Mouse (Mus musculus) activated CD4-positive, CD25-positive, alpha-beta regulatory T cell, adult 4 months (primary cell): ENCODE results near the gene Frrs1. TPM values are rescaled to one million over a fixed set of nuclear protein-coding genes. Genes with fewer than 3 reads are reported as not detected.

Experiments
- ATAC-seq: one replicate; pipeline ENCODE4 v1.8.0; 2017
- polyA plus RNA-seq, 2 experiments: library from polyadenylated mRNA; unstranded; fragments of 100-300 nt; shearing (Covaris generic); gene quantifications; one replicate each; pipeline ENCODE4 v1.2.1; 2017

Gene Frrs1
- polyA plus RNA-seq, 2 experiments from 2014 or later, result 13.8 to 26.3 TPM

DNA sequence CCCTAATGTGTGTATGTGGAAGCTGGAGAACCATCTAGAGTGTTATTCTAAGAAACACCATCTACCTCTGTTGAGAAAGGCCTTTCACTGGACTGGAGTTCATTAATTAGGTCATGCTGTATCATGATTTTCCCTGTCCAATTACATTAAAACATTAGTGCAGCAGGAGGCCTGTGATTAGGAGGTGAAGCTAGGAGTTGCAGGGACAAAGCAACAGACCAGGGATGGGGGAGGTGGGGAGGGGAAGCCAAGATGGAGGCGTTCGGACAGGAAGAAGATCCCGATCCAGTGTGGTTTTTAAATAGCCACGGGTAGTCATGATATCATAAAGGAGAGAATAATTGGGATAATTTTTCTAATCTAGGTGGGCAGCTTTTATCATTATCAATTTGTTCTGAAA lies 57.8 kb downstream of the Frrs1 start:
- no peak for ATAC-seq

DNA sequence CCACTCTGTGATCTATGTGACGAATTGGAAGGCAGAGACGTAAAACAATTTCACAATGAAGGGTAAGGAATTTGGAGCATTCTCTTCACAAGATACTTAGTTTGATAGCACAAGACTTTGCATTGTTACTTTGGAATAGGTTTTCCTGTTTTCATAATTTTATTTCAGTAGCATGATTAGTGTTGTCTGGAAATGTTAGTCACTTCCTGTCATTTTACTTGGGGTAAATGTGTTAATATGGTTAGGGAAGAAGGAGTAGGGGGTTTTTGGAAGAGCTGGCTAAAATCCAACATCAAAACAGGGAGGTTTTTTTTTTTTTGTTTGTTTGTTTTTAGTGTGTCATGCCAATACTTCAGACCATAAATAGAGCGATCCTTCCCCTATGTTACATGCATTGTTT lies 62.3 kb downstream of the Frrs1 start:
- no peak for ATAC-seq

DNA sequence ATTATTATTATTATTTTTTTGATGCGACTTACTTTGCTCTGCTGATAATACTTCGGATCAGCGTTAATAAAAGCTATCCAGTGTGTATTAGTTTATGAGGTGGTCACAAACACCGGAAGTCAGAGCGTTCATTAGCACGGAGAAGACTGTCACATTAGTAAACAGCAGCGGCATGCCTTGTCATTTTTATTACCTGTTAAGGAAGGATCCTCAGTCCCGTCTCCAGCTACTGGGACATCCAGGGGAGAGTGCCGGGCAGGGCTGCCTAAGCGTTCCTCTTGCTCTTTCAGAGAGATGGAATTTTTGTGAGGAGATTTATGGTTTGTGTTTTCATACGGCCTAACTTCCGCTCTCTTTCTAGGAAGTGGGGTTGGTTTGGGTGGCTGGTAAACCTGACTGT lies 63.8 kb downstream of the Frrs1 start:
- ATAC-seq, result no peak

DNA sequence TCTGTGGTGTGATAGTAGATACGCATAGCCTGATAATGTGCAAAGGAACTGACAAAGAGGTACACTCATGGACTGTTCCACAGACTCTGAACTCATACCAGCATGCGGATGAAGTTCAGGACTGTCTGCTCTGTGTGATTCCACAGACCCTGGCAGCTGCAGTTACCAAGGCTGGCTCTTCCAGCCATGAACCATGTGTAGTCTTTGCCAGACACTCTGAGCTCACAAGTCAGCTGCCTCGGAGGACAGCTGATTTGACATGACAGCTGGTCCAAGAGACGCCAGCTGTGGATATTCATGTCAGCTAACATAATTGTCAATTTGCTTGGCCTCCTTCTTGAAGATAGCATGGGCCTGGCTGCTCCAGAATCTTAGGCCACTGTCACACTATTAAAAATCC lies 69.7 kb downstream of the Frrs1 start:
- ATAC-seq, result no peak

DNA sequence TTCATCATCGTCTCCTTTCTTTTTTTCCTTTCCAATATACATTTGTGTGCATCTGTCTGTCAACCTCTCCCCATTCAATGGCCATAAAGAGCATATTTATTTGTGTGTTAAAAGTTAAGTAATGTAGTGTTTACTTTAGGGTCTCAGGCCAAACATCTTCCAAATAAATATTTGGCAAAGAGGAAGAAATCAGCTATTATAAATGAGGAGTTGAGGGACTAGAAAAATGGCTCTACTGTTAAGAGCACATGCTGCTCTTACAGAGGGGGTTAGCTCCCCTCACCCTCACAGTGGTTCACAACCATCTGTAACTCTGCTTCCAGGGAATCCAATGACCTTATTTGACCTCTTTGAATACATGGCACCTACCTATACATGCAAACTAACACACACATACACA lies 73.9 kb downstream of the Frrs1 start:
- ATAC-seq, result no peak

DNA sequence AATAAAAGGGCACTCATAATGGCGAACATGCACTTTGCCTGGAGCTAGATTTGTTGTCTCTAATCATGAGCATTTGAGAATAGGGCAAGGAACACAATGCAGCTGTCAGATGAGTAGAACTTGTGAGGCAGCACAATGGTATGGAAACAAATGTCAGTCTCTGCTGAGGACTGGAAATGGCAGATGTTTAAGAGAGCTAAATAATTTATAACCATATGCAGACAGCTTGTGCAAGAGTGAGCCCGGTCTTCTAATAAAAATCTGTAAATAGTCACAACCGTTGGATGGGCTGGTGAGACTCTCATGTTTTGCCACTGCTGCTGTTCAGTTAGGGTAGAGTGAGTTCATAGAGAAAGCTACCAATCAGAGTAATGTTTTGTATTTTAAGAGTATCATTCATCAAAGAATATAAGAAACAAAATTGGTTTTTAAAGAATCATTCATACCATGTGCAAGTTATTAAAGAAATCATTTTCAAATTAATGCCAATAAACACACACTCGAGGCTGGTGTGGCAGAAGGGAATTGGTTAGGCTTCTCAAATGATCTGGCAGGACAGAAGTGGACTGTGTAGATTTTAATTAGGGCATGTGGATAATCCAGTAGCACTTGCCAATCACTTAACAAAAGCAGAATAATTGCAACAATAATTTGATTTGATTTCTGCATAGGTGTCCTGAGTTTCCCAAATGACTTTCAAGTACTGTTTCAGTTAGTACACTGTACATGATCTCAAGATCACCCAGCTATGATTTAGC lies 77.8 kb downstream of the Frrs1 start:
- ATAC-seq, result no peak

DNA sequence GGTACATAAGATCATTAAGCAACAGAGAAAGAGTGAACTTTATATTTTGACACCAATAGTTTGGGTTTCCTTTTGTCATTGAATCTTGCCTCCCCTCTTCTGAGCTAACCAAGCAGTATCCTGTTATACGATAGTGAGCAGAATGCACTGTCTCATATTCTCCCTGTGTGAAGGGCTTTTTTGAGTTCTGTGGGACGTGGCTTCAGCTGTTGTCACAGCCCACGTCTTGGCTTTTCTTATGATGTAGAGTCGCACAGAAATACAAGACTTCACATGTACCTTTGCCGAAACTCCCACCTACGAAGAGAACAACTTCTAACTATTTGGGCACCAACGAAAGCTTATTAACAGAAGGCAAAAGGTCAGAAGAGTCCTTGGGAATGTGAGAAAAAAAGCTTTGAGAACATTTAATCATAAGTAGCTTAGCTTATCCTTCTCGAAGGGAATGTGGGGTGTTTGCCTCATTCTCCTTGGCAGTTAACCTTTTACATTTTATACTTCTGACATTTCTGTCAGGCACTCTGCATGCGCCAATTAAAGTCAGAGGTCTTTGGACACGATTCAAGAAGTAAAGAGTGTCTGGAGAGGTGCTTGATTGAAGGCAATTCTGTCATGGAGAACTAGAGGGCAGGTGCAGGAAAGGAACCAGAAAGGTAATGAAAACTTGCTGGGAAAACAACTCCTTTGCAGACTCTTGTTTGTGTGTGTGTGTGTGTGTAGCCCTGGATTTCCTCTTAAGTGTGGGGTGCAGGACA lies 81.7 kb downstream of the Frrs1 start:
- no peak for ATAC-seq

DNA sequence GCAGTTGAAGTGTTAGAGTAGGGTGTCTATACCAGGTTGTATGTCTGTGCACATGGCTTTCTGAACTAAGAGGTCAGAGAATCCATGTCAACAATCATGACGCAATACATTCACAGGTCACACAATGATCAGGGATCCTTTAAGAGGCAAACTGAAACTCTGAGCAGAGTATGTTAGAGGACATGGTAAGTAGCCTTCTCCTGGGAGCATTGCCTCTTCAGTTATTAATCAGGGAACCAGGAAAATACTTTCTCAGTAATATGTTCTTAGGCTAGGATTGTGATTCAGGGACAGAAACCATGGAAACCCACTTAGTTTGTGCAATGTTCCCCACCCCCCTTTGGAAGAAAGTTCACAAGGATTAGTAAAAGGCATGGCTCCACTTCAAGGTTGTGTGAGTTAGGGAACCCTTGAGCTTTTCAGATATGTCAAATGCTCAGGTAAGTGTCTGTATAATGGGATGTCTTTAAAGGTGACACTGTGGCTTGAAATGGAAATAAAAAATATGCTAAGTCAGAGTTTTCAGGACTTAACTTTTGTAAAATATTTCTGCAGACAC lies 82.4 kb downstream of the Frrs1 start:
- ATAC-seq, result no peak

DNA sequence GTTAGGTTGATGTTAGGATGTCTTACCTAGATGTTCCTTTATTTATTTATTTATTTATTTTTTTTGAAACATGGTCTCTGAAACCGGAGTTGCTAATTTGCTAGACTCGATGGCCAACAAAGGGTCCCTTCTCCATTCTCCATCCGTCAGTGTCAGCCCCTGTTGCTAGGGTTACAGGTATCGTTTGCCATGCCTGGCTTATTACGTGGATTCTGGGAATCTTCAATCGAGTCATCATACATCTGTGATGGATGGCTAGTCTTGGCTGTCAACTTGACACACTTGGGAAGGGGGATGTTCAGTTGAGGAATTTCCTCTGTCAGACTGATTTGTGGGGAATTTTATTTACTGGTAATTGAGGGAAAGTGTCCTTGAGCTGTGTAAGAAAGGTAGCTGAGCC lies 83.5 kb downstream of the Frrs1 start:
- no peak for ATAC-seq

DNA sequence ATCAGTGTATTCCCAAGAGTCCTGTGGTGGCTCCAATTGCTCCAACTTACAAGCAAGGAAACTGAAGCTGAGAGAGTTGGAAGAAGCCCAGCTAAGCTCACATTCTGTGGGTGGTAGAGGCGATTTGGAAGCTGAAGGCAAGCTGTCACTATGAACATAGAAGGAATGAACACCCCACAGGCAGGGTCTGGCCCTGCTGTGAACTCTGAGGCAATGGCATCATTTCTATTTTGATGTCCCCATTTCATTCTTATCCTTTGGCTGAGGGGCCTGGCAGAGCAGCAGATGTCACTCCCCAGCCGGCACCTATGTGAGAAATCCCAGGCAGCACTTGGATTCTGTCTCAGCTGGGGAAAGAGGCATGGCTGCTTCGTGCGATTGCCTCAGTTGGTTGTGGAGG lies 84.2 kb downstream of the Frrs1 start:
- no peak for ATAC-seq

DNA sequence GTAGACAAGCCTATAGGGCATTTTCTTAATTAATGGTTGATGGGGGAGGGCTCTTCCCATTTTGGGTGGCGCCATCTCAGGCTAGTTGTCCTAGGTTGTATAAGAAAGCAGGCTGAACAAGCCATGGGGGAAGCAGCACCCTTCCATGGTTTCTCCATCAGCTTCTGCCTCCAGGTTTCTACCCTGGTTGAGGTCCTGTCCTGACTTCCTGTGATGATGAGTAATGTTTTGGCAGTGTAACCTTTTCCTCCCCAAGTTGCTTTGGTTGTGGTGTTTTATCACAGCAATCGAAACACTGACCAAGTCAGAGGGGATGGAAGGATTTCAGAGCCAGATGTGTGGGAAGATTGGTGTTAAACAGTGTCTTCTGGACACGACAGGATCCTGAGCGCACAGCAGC lies 87.2 kb downstream of the Frrs1 start:
- ATAC-seq, result no peak

DNA sequence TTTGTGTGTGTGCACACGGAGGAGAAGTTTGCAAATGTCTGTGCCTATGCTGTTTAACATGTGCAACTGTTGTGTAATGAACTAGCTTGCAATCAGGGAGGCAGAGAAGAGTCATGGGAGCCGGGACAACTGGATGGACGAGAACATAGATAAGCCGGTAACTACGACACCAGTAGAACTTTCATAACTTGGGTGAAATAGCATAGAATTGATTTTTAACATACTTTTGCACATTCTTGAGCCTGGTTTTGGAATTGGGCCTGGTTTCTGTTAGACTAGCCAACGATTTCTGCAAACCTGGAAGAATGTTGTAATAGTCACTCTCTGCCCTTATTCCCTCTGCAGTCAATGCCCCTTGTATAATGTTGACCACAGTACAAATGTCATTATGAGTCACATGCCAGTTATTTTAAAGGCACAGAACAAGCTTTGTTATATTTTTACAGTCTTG lies 91.4 kb downstream of the Frrs1 start:
- ATAC-seq, result no peak

DNA sequence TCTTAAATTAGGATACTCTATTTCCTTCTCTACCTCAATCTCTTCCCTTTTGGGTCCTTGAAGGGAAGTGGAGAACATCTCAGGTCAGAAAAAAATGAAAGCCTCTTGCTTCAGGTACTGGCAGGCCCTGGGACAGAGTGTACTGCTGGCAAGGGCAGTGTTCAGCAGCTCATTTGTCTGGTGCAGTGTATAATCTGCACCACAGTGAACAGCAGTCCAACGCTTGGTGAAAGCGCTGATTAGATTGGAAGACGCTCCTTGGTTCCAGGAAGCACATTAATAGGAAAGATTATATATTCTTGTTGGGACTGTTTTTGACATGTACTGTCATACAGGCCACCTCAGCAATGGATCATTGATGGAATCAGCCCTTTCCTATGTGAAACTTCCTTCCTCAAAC lies 92.2 kb downstream of the Frrs1 start:
- no peak for ATAC-seq

DNA sequence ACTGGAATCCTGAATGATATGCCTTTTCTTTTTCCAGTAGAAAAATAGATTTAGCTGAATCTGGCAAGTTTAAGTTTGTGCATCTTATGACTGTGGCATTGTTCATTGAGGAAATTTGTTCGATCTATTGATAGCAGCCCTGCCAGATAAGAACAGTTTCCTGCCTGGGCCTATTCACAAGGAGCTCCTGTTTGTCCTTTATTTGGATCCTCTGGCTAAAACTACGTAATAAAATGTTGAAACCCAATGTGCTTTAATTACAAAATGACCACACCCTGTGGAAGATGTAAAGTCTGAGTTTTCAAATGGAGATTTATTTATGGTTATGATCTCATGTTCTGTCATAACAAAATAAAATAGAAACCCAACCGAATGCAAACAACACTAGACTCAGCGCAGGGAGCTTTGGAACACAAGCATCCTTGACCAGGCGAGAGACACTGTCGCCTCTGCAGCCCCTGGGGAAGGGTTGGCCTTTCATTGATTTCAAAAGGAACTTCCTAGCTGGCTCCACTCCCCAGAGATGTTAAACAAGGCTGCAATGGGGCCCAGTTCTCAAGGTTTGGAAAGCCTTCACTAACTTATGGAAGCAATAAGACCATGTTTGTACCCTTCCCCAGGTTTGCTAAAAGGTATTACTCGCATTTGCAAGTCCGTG lies 93.1 kb downstream of the Frrs1 start:
- no peak for ATAC-seq

DNA sequence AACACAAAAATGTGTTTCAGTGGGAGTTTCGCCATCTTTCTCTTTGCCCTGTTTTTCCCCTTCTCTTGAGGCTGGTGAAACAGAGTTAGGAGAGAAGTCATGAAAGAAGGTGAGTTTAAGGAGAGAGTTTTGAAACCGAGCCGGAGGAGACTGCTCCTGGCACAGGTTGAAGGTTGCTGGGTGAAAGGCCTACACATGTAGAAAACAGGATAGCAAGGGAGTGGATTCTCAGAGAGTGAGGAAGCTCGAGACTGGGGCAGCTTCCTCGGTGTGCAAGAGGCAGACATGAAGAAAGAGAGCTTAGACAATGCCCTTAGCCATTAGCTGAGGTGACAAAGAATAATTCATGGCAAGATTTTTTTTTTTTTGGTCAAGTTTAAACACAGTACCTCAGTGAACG lies 94.1 kb downstream of the Frrs1 start:
- no peak for ATAC-seq

DNA sequence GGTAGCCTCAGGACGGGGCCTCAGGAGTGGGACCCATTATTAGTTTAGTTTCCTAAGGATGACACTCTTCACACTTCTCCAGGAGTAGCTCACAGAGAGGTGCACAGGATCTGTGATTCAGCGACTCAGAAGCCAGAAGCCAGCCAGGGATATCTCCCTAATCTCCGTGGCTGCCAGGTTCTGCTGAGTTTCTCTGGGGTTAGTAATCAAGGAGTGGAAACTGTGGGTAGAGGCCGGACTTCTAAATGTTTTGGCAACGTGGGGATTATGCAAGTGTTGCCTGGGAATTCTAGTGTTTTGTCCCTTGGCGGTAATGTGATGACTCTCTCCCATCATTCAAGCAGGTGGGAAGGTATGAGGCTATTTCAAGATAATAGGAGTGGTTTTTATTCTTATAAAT lies 95.8 kb downstream of the Frrs1 start:
- no peak for ATAC-seq

Other genes with a start within 250 kb of the Frrs1 start
- gene Trmt13, start 244.9 kb upstream of the Frrs1 start, polyA plus RNA-seq, result 10 to 100 TPM; 31.3 TPM
- gene Mfsd14a, start 196.8 kb upstream of the Frrs1 start, polyA plus RNA-seq, result 10 to 100 TPM; 85.1 to 91.0 TPM
- gene Gm43191, start 178.2 kb upstream of the Frrs1 start, polyA plus RNA-seq, result not detected
- 1 to 10 TPM; 5.4 to 7.7 TPM for gene Slc35a3, start 146.6 kb upstream of the Frrs1 start, polyA plus RNA-seq
- gene Agl, start 51.3 kb upstream of the Frrs1 start, polyA plus RNA-seq, result 1 to 10 TPM; 1.8 to 2.6 TPM
- not detected for gene 4930455H04Rik, start 108.8 kb downstream of the Frrs1 start, polyA plus RNA-seq
- gene Palmd, start 109.5 kb downstream of the Frrs1 start, polyA plus RNA-seq, result not detected